ENCODE assay signal across 16 mouse cellular contexts in genomic region chr4:141041117-141041516, GRCm38 (mm10). TPM values are rescaled to one million over a fixed set of nuclear protein-coding genes. Genes with fewer than 3 reads are reported as not detected.
DNase-seq lines count a peak whose midpoint lies in the region; ATAC-seq lines count a peak whose summit lies in the region.
"Had no signal": no experiment of that assay in that cellular context is flagged by ENCODE, and none has a peak within 500 bp of the region (broad histone marks: within the 10 kb centered on the region; RNA-seq: fewer than 3 reads in every experiment).

No protein-coding gene starts in this region.

- no peaks in the 10 kb centered on the region for H3K27me3 ChIP-seq in heart, embryonic 12.5 days (replicated peaks)
- no peaks in the 10 kb centered on the region for H3K27me3 ChIP-seq in liver, embryonic 11.5 days (replicated peaks; ENCODE audit: control insufficient read depth, insufficient read depth, low read length)
- no peaks in the 10 kb centered on the region for H3K27me3 ChIP-seq in limb, embryonic 13.5 days
- H3K27me3 ChIP-seq: limb, embryonic 15.5 days; Patski had no signal

- no peak overlapping the region for H3K9ac ChIP-seq in heart, embryonic 12.5 days
- H3K9ac ChIP-seq in liver, embryonic 11.5 days (ENCODE audit: low read depth, low read length), result no peak overlapping the region
- no peak overlapping the region for H3K9ac ChIP-seq in limb, embryonic 13.5 days
- H3K9ac ChIP-seq: limb, embryonic 15.5 days had no signal

- H3K27ac ChIP-seq in heart, embryonic 12.5 days (ENCODE audit: poor library complexity, severe bottlenecking), result no peak overlapping the region
- H3K27ac ChIP-seq in liver, embryonic 11.5 days (ENCODE audit: low read depth, low read length), result no peak overlapping the region
- H3K27ac ChIP-seq in limb, embryonic 13.5 days, result no peak overlapping the region
- H3K27ac ChIP-seq: limb, embryonic 15.5 days had no signal

- intact Hi-C loops in heart, postnatal 14 days (cut with DNase I), result no loop called here

- 53% methylated on average over 12 of the region's 12 CpGs for WGBS in heart, embryonic 12.5 days
- WGBS in liver, embryonic 11.5 days, result 49% methylated on average over 12 of the region's 12 CpGs
- 54% methylated on average over 12 of the region's 12 CpGs for WGBS in limb, embryonic 13.5 days

- DNase-seq in heart, postnatal 14 days, result no peak
- DNase-seq in liver, embryonic 11.5 days (ENCODE audit: low spot score), result no peak
- DNase-seq in liver, result no peak
- DNase-seq in ES-CJ7 (ENCODE audit: low read depth, low spot score), result peak; percentile 52
- no peak for DNase-seq in c-Kit-positive CD71-positive TER-119-positive erythroid progenitor cells, embryonic 14.5 days (ENCODE audit: low spot score)
- DNase-seq in frontal cortex, postnatal 14 days (ENCODE audit: low spot score in 2 of 2), result no peak
- DNase-seq: cerebellum, adult 8-10 months; heart, postnatal 36 days; layer of hippocampus, postnatal 36 days; thymus, postnatal 36 days had no signal

- H3K4me3 ChIP-seq in heart, embryonic 12.5 days, result no peak overlapping the region
- no peak overlapping the region for H3K4me3 ChIP-seq in liver, embryonic 11.5 days (ENCODE audit: low read depth, low read length)
- H3K4me3 ChIP-seq in limb, embryonic 13.5 days, result no peak overlapping the region
- H3K4me3 ChIP-seq: limb, embryonic 15.5 days; myocyte had no signal

- H3K9me3 ChIP-seq in heart, embryonic 12.5 days (replicated peaks), result no peaks in the 10 kb centered on the region
- no peaks in the 10 kb centered on the region for H3K9me3 ChIP-seq in liver, embryonic 11.5 days (ENCODE audit: control insufficient read depth, low read length)
- no peaks in the 10 kb centered on the region for H3K9me3 ChIP-seq in limb, embryonic 13.5 days
- H3K9me3 ChIP-seq: limb, embryonic 15.5 days had no signal

- peaks cover 4% of the 10 kb centered on the region; the same call in 1 of the 2 replicates for H3K4me1 ChIP-seq in heart, embryonic 12.5 days (replicated peaks)
- H3K4me1 ChIP-seq in liver, embryonic 11.5 days (replicated peaks; ENCODE audit: control insufficient read depth, insufficient read depth, low read length), result 0 out of 2 replicates have a peak, but pooled peaks cover 3% of the 10 kb centered on the region
- peaks cover 5% of the 10 kb centered on the region; the same call in 1 of the 2 replicates for H3K4me1 ChIP-seq in limb, embryonic 13.5 days

- ATAC-seq in heart, embryonic 12.5 days (ENCODE audit: insufficient number of reproducible peaks, low FRiP score), result 0 out of 2 replicates have a peak, but pooled peaks have one; percentile 22
- ATAC-seq in liver, embryonic 11.5 days (replicated peaks; ENCODE audit: low FRiP score), result no peak
- peak; percentile 19; the same call in 1 of the 2 replicates for ATAC-seq in limb, embryonic 13.5 days (ENCODE audit: low FRiP score, low read depth)
- ATAC-seq: Patski had no signal

- peaks cover 58% of the 10 kb centered on the region for H3K36me3 ChIP-seq in heart, embryonic 12.5 days
- H3K36me3 ChIP-seq in liver, embryonic 11.5 days (ENCODE audit: control insufficient read depth, insufficient read depth, low read length), result 0 out of 2 replicates have a peak, but pooled peaks cover 5% of the 10 kb centered on the region
- H3K36me3 ChIP-seq in limb, embryonic 13.5 days, result peaks cover 60% of the 10 kb centered on the region

- no peak overlapping the region for H3K4me2 ChIP-seq in heart, embryonic 12.5 days
- H3K4me2 ChIP-seq in liver, embryonic 11.5 days, result peak overlapping the region; percentile 12; the same call in 1 of the 2 replicates
- H3K4me2 ChIP-seq in limb, embryonic 13.5 days (replicated peaks), result no peak overlapping the region
- H3K4me2 ChIP-seq: limb, embryonic 15.5 days had no signal

RNA-seq across cellular contexts. Expression of gene Crocc, which starts 19.2 kb away (rescaled TPM):
- 6.3 and 6.7 TPM in 2 replicates for polyA plus RNA-seq in heart, embryonic 12.5 days (2016; fragmentation: Nextera tagmentation; extraction: Ambion mirVana)
- total RNA-seq in heart, postnatal 14 days (2021), result 1 to 10 TPM; 6.0 to 6.2 TPM
- 5.0 and 6.0 TPM in 2 replicates for polyA plus RNA-seq in liver, embryonic 11.5 days (2014; fragmentation: Nextera tagmentation; extraction: Ambion mirVana)
- polyA plus RNA-seq in limb, embryonic 13.5 days (2015; fragmentation: Nextera tagmentation; extraction: Ambion mirVana), result 7.2 and 8.0 TPM in 2 replicates

RNA-seq across cellular contexts. Expression of gene Mfap2, which starts 30.9 kb away (rescaled TPM):
- polyA plus RNA-seq in heart, embryonic 12.5 days (2016; fragmentation: Nextera tagmentation; extraction: Ambion mirVana), result 245 and 246 TPM in 2 replicates
- total RNA-seq in heart, postnatal 14 days (2021), result 10 to 100 TPM; 24.5 to 28.1 TPM
- 107 and 128 TPM in 2 replicates for polyA plus RNA-seq in liver, embryonic 11.5 days (2014; fragmentation: Nextera tagmentation; extraction: Ambion mirVana)
- polyA plus RNA-seq in limb, embryonic 13.5 days (2015; fragmentation: Nextera tagmentation; extraction: Ambion mirVana), result 757 and 803 TPM in 2 replicates
- total RNA-seq: megakaryocyte-erythroid progenitor cell, adult 5-6 weeks had no signal

RNA-seq across cellular contexts. Expression of gene Necap2, which starts 37.0 kb away (rescaled TPM):
- 43.2 and 44.3 TPM in 2 replicates for polyA plus RNA-seq in heart, embryonic 12.5 days (2016; fragmentation: Nextera tagmentation; extraction: Ambion mirVana)
- total RNA-seq in heart, postnatal 14 days (2021), result 10 to 100 TPM; 22.2 to 22.6 TPM
- 178 and 180 TPM in 2 replicates for polyA plus RNA-seq in liver, embryonic 11.5 days (2014; fragmentation: Nextera tagmentation; extraction: Ambion mirVana)
- 88.7 and 92.3 TPM in 2 replicates for polyA plus RNA-seq in limb, embryonic 13.5 days (2015; fragmentation: Nextera tagmentation; extraction: Ambion mirVana)

RNA-seq across cellular contexts. Expression of gene Spata21, which starts 47.0 kb away (rescaled TPM):
- not detected in 2 replicates for polyA plus RNA-seq in heart, embryonic 12.5 days (2016; fragmentation: Nextera tagmentation; extraction: Ambion mirVana)
- not detected for total RNA-seq in heart, postnatal 14 days (2021)
- 0.19 TPM in 1 of 2 replicates, not detected in the other for polyA plus RNA-seq in liver, embryonic 11.5 days (2014; fragmentation: Nextera tagmentation; extraction: Ambion mirVana)
- 0.08 and 0.20 TPM in 2 replicates for polyA plus RNA-seq in limb, embryonic 13.5 days (2015; fragmentation: Nextera tagmentation; extraction: Ambion mirVana)
- total RNA-seq: heart, postnatal 36 days; layer of hippocampus, postnatal 36 days; megakaryocyte-erythroid progenitor cell, adult 5-6 weeks had no signal
- polyA plus RNA-seq: myocyte, Patski had no signal

RNA-seq across cellular contexts. Expression of gene Atp13a2, which starts 54.4 kb away (rescaled TPM):
- polyA plus RNA-seq in heart, embryonic 12.5 days (2016; fragmentation: Nextera tagmentation; extraction: Ambion mirVana), result 33.1 and 35.6 TPM in 2 replicates
- 10 to 100 TPM; 20.7 to 21.7 TPM for total RNA-seq in heart, postnatal 14 days (2021)
- polyA plus RNA-seq in liver, embryonic 11.5 days (2014; fragmentation: Nextera tagmentation; extraction: Ambion mirVana), result 41.7 and 42.7 TPM in 2 replicates
- 37.4 and 41.8 TPM in 2 replicates for polyA plus RNA-seq in limb, embryonic 13.5 days (2015; fragmentation: Nextera tagmentation; extraction: Ambion mirVana)
